Mouse (Mus musculus): ENCODE measurements around the gene Vmn1r143. TPM values are rescaled to one million over a fixed set of nuclear protein-coding genes. Genes with fewer than 3 reads are reported as not detected.
"Not testable (repeated sequence)": the region's sequence is repeated elsewhere in the genome, so short reads cannot be mapped to it uniquely, and the experiment has no call there.

The Vmn1r143 gene
- not detected in 2 replicates for polyA plus RNA-seq (2016; fragmentation: Nextera tagmentation; extraction: Ambion mirVana)

DNA sequence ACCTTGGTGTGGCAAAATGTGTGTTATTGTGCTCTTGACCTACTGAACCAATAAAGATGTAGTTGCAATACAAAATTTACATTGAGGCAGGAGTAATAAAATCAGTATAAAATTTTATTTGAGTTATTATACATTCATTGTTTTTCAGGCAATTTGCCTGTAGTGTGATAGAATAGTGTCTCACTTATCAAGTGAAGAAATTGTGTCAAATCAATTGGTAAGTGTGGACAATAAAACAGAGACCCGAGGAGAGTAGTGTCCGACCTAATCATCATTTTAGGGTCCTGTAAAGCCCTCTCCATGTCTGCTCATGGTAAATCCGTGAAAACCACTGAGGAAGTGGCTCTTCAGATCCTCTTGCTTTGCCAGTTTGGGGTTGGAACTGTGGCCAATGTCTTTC lies at the start of gene Vmn1r143:
Gene Vmn1r143, plus strand, starts transcription at position 301 of the 400 bp plus-strand sequence.
- not testable (repeated sequence) for H3K4me3 ChIP-seq; H3K36me3 ChIP-seq; H3K27ac ChIP-seq; H3K27me3 ChIP-seq (ENCODE audit: insufficient read depth, poor library complexity, severe bottlenecking); H3K9me3 ChIP-seq; H3K4me1 ChIP-seq; DNase-seq (ENCODE audit: low spot score)
- no CpG with 5 or more reads among the region's 3 CpGs for WGBS

DNA sequence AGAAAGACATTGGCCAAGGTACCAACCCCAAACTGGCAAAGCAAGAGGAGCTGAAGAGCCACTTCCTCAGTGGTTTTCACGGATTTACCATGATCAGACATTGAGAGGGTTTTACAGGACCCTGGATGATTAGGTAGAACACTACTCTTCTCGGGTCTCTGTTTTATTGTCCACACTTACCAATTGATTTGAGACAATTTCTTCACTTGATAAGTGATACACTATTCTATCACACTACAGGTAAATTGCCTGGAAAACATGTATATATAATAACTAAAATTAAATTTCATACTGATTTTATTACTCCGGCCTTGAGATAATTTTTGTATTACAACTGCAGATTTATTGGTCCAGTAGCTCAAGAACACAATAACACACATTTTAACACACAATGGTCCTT lies 25.2 kb upstream of the Vmn1r143 start, which contains the start of gene Vmn1r142:
Gene Vmn1r142, minus strand, starts transcription at position 101 of the 400 bp plus-strand sequence.
- WGBS: no CpG with 5 or more reads among the region's 3 CpGs
- not testable (repeated sequence) for H3K27me3 ChIP-seq (ENCODE audit: insufficient read depth, poor library complexity, severe bottlenecking); H3K4me1 ChIP-seq; H3K9me3 ChIP-seq; DNase-seq (ENCODE audit: low spot score); H3K4me3 ChIP-seq; H3K36me3 ChIP-seq; H3K27ac ChIP-seq

DNA sequence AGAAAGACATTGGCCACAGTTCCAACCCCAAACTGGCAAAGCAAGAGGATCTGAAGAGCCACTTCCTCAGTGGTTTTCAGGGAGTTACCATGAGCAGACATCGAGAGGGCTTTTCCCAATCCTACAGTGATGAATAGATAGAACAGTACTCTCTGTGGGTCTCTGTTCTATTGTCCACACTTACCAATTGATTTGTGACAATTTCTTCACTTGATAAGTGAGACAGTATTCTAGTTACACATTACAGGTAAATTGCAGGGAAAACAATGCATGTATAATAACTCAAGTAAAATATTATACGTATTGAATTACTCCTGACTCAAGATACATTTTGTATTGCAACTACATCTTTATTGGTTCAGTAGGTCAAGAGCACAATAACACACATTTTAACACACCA lies 12.0 kb downstream of the Vmn1r143 start, which contains the start of gene Gm8653:
Gene Gm8653, minus strand, starts transcription at position 101 of the 400 bp plus-strand sequence.
- not testable (repeated sequence) for DNase-seq (ENCODE audit: low spot score); H3K4me1 ChIP-seq; H3K27ac ChIP-seq

DNA sequence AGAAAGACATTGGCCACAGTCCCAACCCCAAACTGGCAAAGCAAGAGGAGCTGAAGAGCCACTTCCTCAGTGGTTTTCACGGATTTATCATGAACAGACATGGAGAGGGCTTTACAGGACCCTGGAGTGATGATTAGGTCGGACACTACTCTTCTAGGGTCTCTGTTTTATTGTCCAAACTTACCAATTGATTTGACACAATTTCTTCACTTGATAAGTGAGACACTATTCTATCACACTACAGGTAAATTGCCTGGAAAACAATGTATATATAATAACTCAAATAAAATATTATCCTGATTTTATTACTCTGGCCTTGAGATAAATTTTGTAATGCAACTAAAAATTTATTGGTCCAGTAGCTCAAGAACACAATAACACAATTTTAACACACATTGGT lies 40.2 kb downstream of the Vmn1r143 start, which contains the start of gene Gm8453:
Gene Gm8453, minus strand, starts transcription at position 101 of the 400 bp plus-strand sequence.
- H3K27ac ChIP-seq; H3K36me3 ChIP-seq; DNase-seq (ENCODE audit: low spot score); H3K4me1 ChIP-seq; H3K27me3 ChIP-seq (ENCODE audit: insufficient read depth, poor library complexity, severe bottlenecking); H3K9me3 ChIP-seq; H3K4me3 ChIP-seq: not testable (repeated sequence)
- WGBS: 30% methylated on average over 2 of the region's 2 CpGs

More for the DNA sequence above, 12.0 kb downstream of the Vmn1r143 start, which contains the start of gene Gm8653:
- not testable (repeated sequence) for H3K4me3 ChIP-seq; H3K9me3 ChIP-seq; H3K36me3 ChIP-seq; H3K27me3 ChIP-seq (ENCODE audit: insufficient read depth, poor library complexity, severe bottlenecking)
- no CpG with 5 or more reads among the region's 2 CpGs for WGBS

Other genes with a start within 250 kb of the Vmn1r143 start
- not detected in 2 replicates for gene Vmn1r137, start 194.8 kb upstream of the Vmn1r143 start, polyA plus RNA-seq (2016; fragmentation: Nextera tagmentation; extraction: Ambion mirVana)
- not detected in 2 replicates for gene Vmn1r138, start 160.5 kb upstream of the Vmn1r143 start, polyA plus RNA-seq (2016; fragmentation: Nextera tagmentation; extraction: Ambion mirVana)
- not detected in 2 replicates for gene Gm6176, start 133.1 kb upstream of the Vmn1r143 start, polyA plus RNA-seq (2016; fragmentation: Nextera tagmentation; extraction: Ambion mirVana)
- gene Vmn1r139, start 120.3 kb upstream of the Vmn1r143 start, polyA plus RNA-seq (2016; fragmentation: Nextera tagmentation; extraction: Ambion mirVana): not detected in 2 replicates
- not detected in 2 replicates for gene Gm16451, start 71.1 kb upstream of the Vmn1r143 start, polyA plus RNA-seq (2016; fragmentation: Nextera tagmentation; extraction: Ambion mirVana)
- not detected in 2 replicates for gene Gm10666, start 54.6 kb upstream of the Vmn1r143 start, polyA plus RNA-seq (2016; fragmentation: Nextera tagmentation; extraction: Ambion mirVana)
- gene Vmn1r142, start 25.3 kb upstream of the Vmn1r143 start, polyA plus RNA-seq (2016; fragmentation: Nextera tagmentation; extraction: Ambion mirVana): not detected in 2 replicates
- gene Gm8653, start 11.9 kb downstream of the Vmn1r143 start, polyA plus RNA-seq (2016; fragmentation: Nextera tagmentation; extraction: Ambion mirVana): not detected in 2 replicates
- not detected in 2 replicates for gene Gm8453, start 40.1 kb downstream of the Vmn1r143 start, polyA plus RNA-seq (2016; fragmentation: Nextera tagmentation; extraction: Ambion mirVana)
- not detected in 2 replicates for gene Gm4187, start 140.3 kb downstream of the Vmn1r143 start, polyA plus RNA-seq (2016; fragmentation: Nextera tagmentation; extraction: Ambion mirVana)
- not detected in 2 replicates for gene Gm8660, start 181.7 kb downstream of the Vmn1r143 start, polyA plus RNA-seq (2016; fragmentation: Nextera tagmentation; extraction: Ambion mirVana)
- gene Vmn1r148, start 224.2 kb downstream of the Vmn1r143 start, polyA plus RNA-seq (2016; fragmentation: Nextera tagmentation; extraction: Ambion mirVana): not detected in 2 replicates
- gene Vmn1r149, start 248.9 kb downstream of the Vmn1r143 start, polyA plus RNA-seq (2016; fragmentation: Nextera tagmentation; extraction: Ambion mirVana): not detected in 2 replicates